Mouse (Mus musculus) kidney, adult 2 months (tissue): ENCODE results near the gene Ifnar1. TPM values are rescaled to one million over a fixed set of nuclear protein-coding genes. Genes with fewer than 3 reads are reported as not detected.
"Not testable (repeated sequence)": the region's sequence is repeated elsewhere in the genome, so short reads cannot be mapped to it uniquely, and the experiment has no call there.

ENCODE experiments used
- DNase-seq: peaks from one replicate; pipeline ENCODE4 v3.0.0; 2021
- H3K27ac ChIP-seq: fragments of 200-500 bp; 2 replicates; pipeline ENCODE4 v1.5.1; 2012; ENCODE audit warnings: low read depth, low read length, control low read depth, inconsistent platforms; ENCODE audit not compliant: insufficient read depth
- H3K27me3 ChIP-seq: fragments of 200-500 bp; replicated peaks from 2 replicates; pipeline ENCODE4 v1.6.1; 2012; ENCODE audit warnings: mild to moderate bottlenecking, moderate library complexity, low read length, inconsistent platforms; ENCODE audit not compliant: control insufficient read depth, insufficient read depth
- H3K36me3 ChIP-seq: fragments of 200-500 bp; 2 replicates; pipeline ENCODE4 v1.6.1; 2012; ENCODE audit warnings: mild to moderate bottlenecking, moderate library complexity, low read length, inconsistent platforms; ENCODE audit not compliant: control insufficient read depth, insufficient read depth
- H3K4me1 ChIP-seq: fragments of 200-500 bp; 2 replicates; pipeline ENCODE4 v1.6.1; 2011; ENCODE audit warnings: low read length; ENCODE audit not compliant: control insufficient read depth, insufficient read depth
- H3K4me3 ChIP-seq: fragments of 200-500 bp; 2 replicates; pipeline ENCODE4 v1.5.1; 2011; ENCODE audit warnings: mild to moderate bottlenecking, low read depth, low read length, control low read depth; ENCODE audit not compliant: insufficient read depth
- CTCF ChIP-seq: fragments of 200-500 bp; conservative IDR thresholded peaks from 2 replicates; pipeline ENCODE4 v1.5.1; 2011; ENCODE audit warnings: low read depth, mild to moderate bottlenecking, control low read depth, low read length, moderate library complexity, mixed read lengths; ENCODE audit not compliant: insufficient read depth, insufficient read length
- POLR2A ChIP-seq: fragments of 200-500 bp; IDR thresholded peaks from one replicate; pipeline ENCODE4 v1.6.1; 2011; ENCODE audit warnings: low read depth, low read length, control low read depth
- WGBS: fragments of 180-500 bp; shearing (Covaris S2); methylation state at CpG from one replicate; pipeline ENCODE4 v1.1.7; 2018; 5-methylcytosine and 5-hydroxymethylcytosine counted together
- polyA plus RNA-seq: library from polyadenylated mRNA; depleted of rRNA; stranded (reverse); fragments of >200 nt; gene quantifications from 2 replicates; pipeline ENCODE4 v1.2.3, GENCODE M21; 2012; rRNA removed

The Ifnar1 gene
- 20.8 and 22.2 TPM in 2 replicates for polyA plus RNA-seq

- peak within 1 kb of the TSS; percentile 75 for H3K4me3 ChIP-seq
- peak within 1 kb of the TSS; percentile 74 for H3K27ac ChIP-seq
- no peaks in the 10 kb centered on the region for H3K27me3 ChIP-seq
- TF ChIP-seq CTCF (no peak), POLR2A (peak; percentile 49)
- under 1% methylated on average over 66 of the region's 68 CpGs for WGBS
- peak; percentile 100 for DNase-seq
- peaks cover 7% of the 10 kb centered on the region; the same call in 1 of the 2 replicates for H3K4me1 ChIP-seq
- no peaks in the 10 kb centered on the region; the same call in 1 of the 2 replicates for H3K36me3 ChIP-seq
Measured at GRCm38 (mm10) chr16:91484808-91485700, at the start of gene Ifnar1. Ifnar1 (plus strand) TSS chr16:91485238.

- Histone ChIP-seq H3K4me1 (peaks cover 2% of the 10 kb centered on the region; the same call in 1 of the 2 replicates), H3K27ac (peak overlapping the region; percentile 55), H3K36me3 (no peaks in the 10 kb centered on the region), H3K4me3 (no peak overlapping the region), H3K27me3 (no peaks in the 10 kb centered on the region)
- WGBS = 60% methylated on average over 3 of the region's 3 CpGs
- TF ChIP-seq POLR2A (no peak), CTCF (no peak)
- no peak for DNase-seq
Measured at GRCm38 (mm10) chr16:91438081-91438480, 47.0 kb upstream of the Ifnar1 start.

- not testable (repeated sequence) for DNase-seq, H3K27me3 ChIP-seq, H3K4me3 ChIP-seq, H3K4me1 ChIP-seq, H3K36me3 ChIP-seq
- WGBS = 96% methylated on average over 1 of the region's 1 CpGs
- peak overlapping the region; percentile 55 for H3K27ac ChIP-seq
Measured at GRCm38 (mm10) chr16:91438599-91438998, 46.4 kb upstream of the Ifnar1 start.

- 41% methylated on average over 7 of the region's 7 CpGs for WGBS
- TF ChIP-seq POLR2A (no peak), CTCF (peak; percentile 68)
- Histone ChIP-seq H3K27ac (peak overlapping the region; percentile 48), H3K36me3 (no peaks in the 10 kb centered on the region), H3K4me3 (no peak overlapping the region), H3K27me3 (no peaks in the 10 kb centered on the region), H3K4me1 (no peaks in the 10 kb centered on the region; the same call in 1 of the 2 replicates)
- DNase-seq = peak; percentile 89
Measured at GRCm38 (mm10) chr16:91441366-91441765, 43.7 kb upstream of the Ifnar1 start.

GRCm38 (mm10) chr16:91441811-91442240 is 43.2 kb upstream of the Ifnar1 start:
- TF ChIP-seq POLR2A (no peak), CTCF (no peak)
- WGBS = 79% methylated on average over 7 of the region's 7 CpGs
- H3K36me3 ChIP-seq = no peaks in the 10 kb centered on the region
- no peak overlapping the region for H3K4me3 ChIP-seq
- H3K27ac ChIP-seq = no peak overlapping the region
- H3K4me1 ChIP-seq = no peaks in the 10 kb centered on the region; the same call in 1 of the 2 replicates
- DNase-seq = no peak
- no peaks in the 10 kb centered on the region for H3K27me3 ChIP-seq

GRCm38 (mm10) chr16:91442446-91442845 is 42.6 kb upstream of the Ifnar1 start:
- Histone ChIP-seq H3K4me3 (no peak overlapping the region), H3K4me1 (peaks cover 4% of the 10 kb centered on the region; the same call in 1 of the 2 replicates), H3K27me3 (no peaks in the 10 kb centered on the region), H3K27ac (no peak overlapping the region), H3K36me3 (no peaks in the 10 kb centered on the region)
- WGBS = 80% methylated on average over 4 of the region's 4 CpGs
- TF ChIP-seq CTCF (no peak), POLR2A (no peak)
- no peak for DNase-seq

- Histone ChIP-seq H3K4me3 (no peak overlapping the region), H3K27ac (no peak overlapping the region), H3K36me3 (no peaks in the 10 kb centered on the region), H3K4me1 (peaks cover 8% of the 10 kb centered on the region; the same call in 1 of the 2 replicates), H3K27me3 (no peaks in the 10 kb centered on the region)
- TF ChIP-seq POLR2A (no peak), CTCF (no peak)
- 82% methylated on average over 8 of the region's 8 CpGs for WGBS
- DNase-seq = no peak
Measured at GRCm38 (mm10) chr16:91443211-91443611, 41.8 kb upstream of the Ifnar1 start.
